ENCODE assay signal across 16 mouse cellular contexts in genomic region chr12:32486246-32486645, GRCm38 (mm10).
DNase-seq lines count a peak whose midpoint lies in the region; ATAC-seq lines count a peak whose summit lies in the region.
"Had no signal": no experiment of that assay in that cellular context is flagged by ENCODE, and none has a peak within 500 bp of the region (broad histone marks: within the 10 kb centered on the region; RNA-seq: fewer than 3 reads in every experiment).

No protein-coding gene starts in this region.

- no peak overlapping the region for H3K9ac ChIP-seq in heart, embryonic 12.5 days
- H3K9ac ChIP-seq: forebrain, embryonic 15.5 days; intestine, embryonic 15.5 days; liver, embryonic 12.5 days had no signal

- no peaks in the 10 kb centered on the region for H3K9me3 ChIP-seq in heart, embryonic 12.5 days (replicated peaks)
- H3K9me3 ChIP-seq: forebrain, embryonic 15.5 days; intestine, embryonic 15.5 days; liver, embryonic 12.5 days; megakaryocyte, embryonic 14.5 days had no signal

- no peaks in the 10 kb centered on the region for H3K79me2 ChIP-seq in macrophage (ENCODE audit: inconsistent target)

- intact Hi-C loops in heart, postnatal 25 days (cut with DNase I): no loop called here
- intact Hi-C loops in gastrocnemius, postnatal 36 days (cut with DNase I): no loop called here

- DNase-seq in heart, postnatal 25 days (ENCODE audit: low spot score): no peak
- peak; percentile 34 for DNase-seq in lung, postnatal 10 days
- no peak for DNase-seq in lung, postnatal 25 days (ENCODE audit: low spot score)
- DNase-seq in gastrocnemius, postnatal 36 days: no peak
- no peak for DNase-seq in right cerebral cortex, postnatal 4 days
- DNase-seq: cerebellum, adult 11-12 months; gastrocnemius, adult 2 months had no signal

- WGBS in heart, embryonic 12.5 days: 40% methylated on average over 4 of the region's 4 CpGs
- 27% methylated on average over 4 of the region's 4 CpGs for WGBS in macrophage (ENCODE audit: missing documents)

- no peaks in the 10 kb centered on the region for H3K36me3 ChIP-seq in heart, embryonic 12.5 days
- H3K36me3 ChIP-seq in macrophage (ENCODE audit: inconsistent target): no peaks in the 10 kb centered on the region
- H3K36me3 ChIP-seq: forebrain, embryonic 15.5 days; intestine, embryonic 15.5 days; liver, embryonic 12.5 days had no signal

- H3K4me3 ChIP-seq in heart, embryonic 12.5 days: no peak overlapping the region
- no peak overlapping the region for H3K4me3 ChIP-seq in macrophage (ENCODE audit: inconsistent target)
- H3K4me3 ChIP-seq: forebrain, embryonic 15.5 days; gastrocnemius, adult 2 months; intestine, embryonic 15.5 days; liver, embryonic 12.5 days; myocyte had no signal

- ATAC-seq in heart, embryonic 12.5 days (ENCODE audit: insufficient number of reproducible peaks, low FRiP score): no peak
- peak; percentile 38 for ATAC-seq in granulocyte monocyte progenitor cell, adult 5-6 weeks (replicated peaks; ENCODE audit: poor library complexity, severe bottlenecking)
- ATAC-seq: activated CD4-positive, CD25-positive, alpha-beta regulatory T cell, adult 4 months; forebrain, embryonic 15.5 days; intestine, embryonic 15.5 days; liver, embryonic 12.5 days had no signal

- H3K27me3 ChIP-seq in heart, embryonic 12.5 days (replicated peaks): no peaks in the 10 kb centered on the region
- H3K27me3 ChIP-seq: forebrain, embryonic 15.5 days; intestine, embryonic 15.5 days; liver, embryonic 12.5 days; megakaryocyte, embryonic 14.5 days had no signal

- H3K4me2 ChIP-seq in heart, embryonic 12.5 days: no peak overlapping the region
- H3K4me2 ChIP-seq: forebrain, embryonic 15.5 days; intestine, embryonic 15.5 days; liver, embryonic 12.5 days had no signal

- H3K4me1 ChIP-seq in heart, embryonic 12.5 days (replicated peaks): 0 out of 2 replicates have a peak, but pooled peaks cover 7% of the 10 kb centered on the region
- H3K4me1 ChIP-seq: forebrain, embryonic 15.5 days; liver, embryonic 12.5 days had no signal

- H3K27ac ChIP-seq in heart, embryonic 12.5 days (ENCODE audit: poor library complexity, severe bottlenecking): peak overlapping the region; percentile 52; the same call in 1 of the 2 replicates
- peak overlapping the region; percentile 32 for H3K27ac ChIP-seq in macrophage
- H3K27ac ChIP-seq: forebrain, embryonic 15.5 days; gastrocnemius, adult 2 months; intestine, embryonic 15.5 days; liver, embryonic 12.5 days had no signal
